Mouse (Mus musculus) adrenal gland, adult 18-20 months (tissue): ENCODE measurements around the gene Itpa. TPM values are rescaled to one million over a fixed set of nuclear protein-coding genes. Genes with fewer than 3 reads are reported as not detected.

Experiments
- DNase-seq, 2 experiments: peaks; one replicate each; pipeline ENCODE4 v3.0.0; 2021 to 2022; ENCODE audit warnings: low spot score in 2 of 2
- total RNA-seq, 2 experiments: library from RNA; stranded (reverse); gene quantifications; 1 replicate in 1 of 2; 2 replicates in 1 of 2; pipeline ENCODE4 v1.2.3; 2021

The Itpa gene
- total RNA-seq, 2 experiments from 2014 or later, result 27.3 to 27.4 TPM

DNA sequence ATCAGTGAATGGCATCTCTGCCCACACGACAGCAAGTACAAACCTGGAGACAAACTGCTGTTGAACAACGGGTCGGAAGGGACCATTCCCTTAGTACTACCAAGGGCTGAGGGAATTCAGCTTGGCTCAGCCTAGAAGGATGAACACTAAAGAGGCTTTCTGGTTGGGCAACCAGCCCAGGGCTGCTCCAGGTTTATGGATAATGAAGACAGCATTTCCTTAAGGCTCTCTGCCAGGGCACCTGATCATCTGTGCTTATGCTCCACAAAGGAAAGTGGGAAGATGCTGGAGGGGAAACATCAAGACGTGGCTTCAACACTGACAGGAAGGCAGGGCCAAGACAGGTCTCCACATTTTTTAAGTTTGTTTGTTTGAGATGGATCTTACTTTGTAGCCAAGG, 57.0 kb downstream of the Itpa start:
- no peak for DNase-seq

DNA sequence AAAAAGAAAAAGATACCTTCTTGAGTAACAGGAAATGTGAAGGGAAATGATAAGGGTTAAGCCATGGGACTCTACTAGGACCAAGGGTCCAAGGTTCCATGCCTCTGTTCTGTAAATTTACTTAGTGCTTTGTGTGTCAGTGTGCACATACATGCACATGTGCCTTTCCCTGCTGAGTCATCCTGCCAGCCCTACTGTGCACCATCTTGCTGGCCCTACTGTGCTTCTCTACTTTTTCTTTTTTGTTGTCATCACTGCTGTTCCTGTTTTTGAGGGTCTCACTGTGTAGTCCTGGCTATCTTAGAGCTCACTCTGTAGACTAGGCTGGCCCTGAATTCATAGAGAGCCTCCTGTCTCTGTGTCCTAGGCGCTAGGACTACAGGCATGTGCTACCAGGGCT, 60.3 kb downstream of the Itpa start:
- DNase-seq, result no peak

DNA sequence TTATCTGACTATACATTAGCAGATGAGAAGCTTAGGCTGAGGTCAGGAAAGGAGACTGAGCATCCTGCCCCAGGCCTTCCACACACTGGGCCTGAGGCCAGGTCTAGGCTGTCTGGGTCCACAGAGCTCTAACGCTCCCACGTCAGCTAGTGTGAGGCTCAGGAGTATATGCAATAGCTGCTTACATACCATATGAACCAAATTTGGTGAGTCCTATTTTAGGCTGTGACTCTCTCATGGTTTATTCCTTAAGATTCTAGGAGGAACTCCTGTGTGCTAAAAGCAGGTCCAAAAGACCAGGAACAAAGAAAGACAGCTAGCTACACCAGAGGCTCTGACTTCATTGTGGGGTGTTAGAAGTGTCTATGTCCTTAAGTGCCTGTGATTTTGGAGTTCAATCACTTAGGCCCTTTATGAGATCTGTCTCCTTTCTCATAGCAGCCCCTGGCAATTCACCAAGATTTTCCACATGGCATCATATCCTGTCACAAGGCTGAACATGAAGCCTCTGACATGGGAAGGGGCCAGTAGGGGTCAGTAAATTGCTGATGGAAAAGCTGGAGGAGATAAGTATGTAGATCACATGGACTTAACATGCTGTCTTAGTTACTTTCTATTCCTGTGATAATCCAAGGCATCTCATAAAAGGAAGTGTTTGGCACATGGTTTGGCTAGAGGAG, 61.6 kb downstream of the Itpa start:
- no peak for DNase-seq

DNA sequence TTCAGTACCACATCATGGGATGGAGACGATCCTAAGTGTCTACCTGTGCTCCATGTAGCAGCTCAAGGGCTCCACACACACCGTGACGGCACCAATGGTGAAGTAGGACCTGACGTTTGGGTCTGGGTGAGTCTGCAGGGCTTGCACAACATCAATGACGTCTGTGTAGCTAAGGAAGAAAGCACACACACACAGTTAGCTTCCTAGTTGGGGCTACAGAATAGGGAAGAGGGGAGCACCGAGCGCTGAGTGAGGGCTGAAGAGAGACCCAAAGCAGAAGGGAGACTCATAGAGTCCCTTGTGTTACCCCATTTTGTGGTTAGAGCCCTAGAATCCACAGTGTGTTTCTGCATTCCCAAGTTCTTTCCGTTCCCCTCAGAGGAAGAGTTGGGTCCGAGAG, 63.3 kb downstream of the Itpa start:
- no peak for DNase-seq

Other genes with a start within 250 kb of the Itpa start
- gene Vps16, start 243.3 kb upstream of the Itpa start, total RNA-seq, result 10 to 100 TPM; 47.9 to 71.8 TPM
- 10 to 100 TPM; 14.8 to 18.7 TPM for gene Pced1a, start 242.9 kb upstream of the Itpa start, total RNA-seq
- 100 to 1,000 TPM; 105 to 131 TPM for gene Ptpra, start 217.3 kb upstream of the Itpa start, total RNA-seq
- gene Mrps26, start 103.9 kb upstream of the Itpa start, total RNA-seq, result 10 to 100 TPM; 52.4 to 62.2 TPM
- gene Oxt, start 91.4 kb upstream of the Itpa start, total RNA-seq, result not detected
- not detected for gene Avp, start 85.1 kb upstream of the Itpa start, total RNA-seq
- 10 to 100 TPM; 13.8 to 14.6 TPM for gene Fastkd5, start 37.6 kb upstream of the Itpa start, total RNA-seq
- 1 to 10 TPM; 5.9 to 6.9 TPM for gene Ubox5, start 37.6 kb upstream of the Itpa start, total RNA-seq
- 10 to 100 TPM; 12.7 to 17.7 TPM for gene Lzts3, start 24.8 kb upstream of the Itpa start, total RNA-seq
- gene Ddrgk1, start 3.0 kb upstream of the Itpa start, total RNA-seq, result 100 to 1,000 TPM; 219 to 239 TPM
- 1 to 10 TPM; 2.0 to 5.3 TPM for gene Slc4a11, start 29.9 kb downstream of the Itpa start, total RNA-seq
- gene 4930402H24Rik, start 238.8 kb downstream of the Itpa start, total RNA-seq, result 10 to 100 TPM; 29.5 to 47.8 TPM
- 10 to 100 TPM; 24.0 to 32.1 TPM for gene Atrn, start 238.9 kb downstream of the Itpa start, total RNA-seq